Mouse (Mus musculus) gastrocnemius, postnatal 25 days (tissue): ENCODE data around the gene Gm7694. TPM values are rescaled to one million over a fixed set of nuclear protein-coding genes. Genes with fewer than 3 reads are reported as not detected.

ENCODE experiments used
- DNase-seq: peaks from one replicate; pipeline ENCODE4 v3.0.0; 2022
- long read RNA-seq, 2 experiments: library from polyadenylated mRNA; stranded (forward); transcript quantifications; one replicate each; pipeline ENCODE4 v2.0.0; 2021
- total RNA-seq, 2 experiments: library from RNA; stranded (reverse); gene quantifications; 1 replicate in 1 of 2; 2 replicates in 1 of 2; pipeline ENCODE4 v1.2.3; 2021

The Gm7694 gene
- 1 to 10 TPM in 1 of 2 experiments, under 1 TPM in 1; 0.43 to 1.0 TPM for total RNA-seq
- long read RNA-seq, experiment 1, result 0 reads
- long read RNA-seq, experiment 2, result 0 reads

DNA sequence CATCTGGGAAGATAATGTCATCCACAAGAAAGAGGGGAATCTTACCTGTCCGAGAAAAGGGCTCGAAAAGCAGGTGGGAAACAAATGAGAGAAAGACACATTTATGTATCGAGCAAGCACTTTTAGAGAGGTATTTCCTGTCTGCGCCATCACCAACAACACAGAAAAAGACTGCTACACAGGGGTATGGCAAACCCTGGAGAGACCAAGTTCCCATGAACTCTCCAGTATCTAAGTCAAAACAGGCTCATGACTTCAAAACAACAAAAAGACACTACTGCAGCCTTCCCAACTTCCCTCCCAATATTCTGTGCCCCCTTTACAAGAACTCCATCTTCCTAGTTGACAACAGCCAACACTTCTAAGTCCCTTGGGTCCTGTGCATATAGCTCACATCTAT is at the start of gene Gm7694:
TSS of gene Gm7694 (minus strand) at position 101 of the 400 bp plus-strand sequence.
- DNase-seq, result no peak

DNA sequence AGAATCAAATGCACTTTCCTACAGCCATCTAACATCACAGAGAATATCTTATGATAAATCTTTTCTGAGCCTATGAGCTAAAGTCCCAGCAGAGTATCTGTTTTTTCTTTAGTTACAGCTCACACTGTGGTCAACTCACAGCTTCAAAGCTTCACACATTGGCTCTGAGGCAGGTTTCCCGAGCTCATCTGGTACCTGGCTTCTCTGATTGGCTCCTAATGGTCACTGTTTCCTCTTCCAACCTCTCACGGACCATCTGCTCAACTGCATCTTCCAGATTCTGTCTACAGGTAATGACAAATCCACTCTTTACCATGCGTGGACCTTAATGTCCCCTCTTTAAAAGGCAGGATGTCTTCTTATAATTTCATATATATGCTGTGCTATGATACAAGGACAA is 47.2 kb upstream of the Gm7694 start:
- no peak for DNase-seq

DNA sequence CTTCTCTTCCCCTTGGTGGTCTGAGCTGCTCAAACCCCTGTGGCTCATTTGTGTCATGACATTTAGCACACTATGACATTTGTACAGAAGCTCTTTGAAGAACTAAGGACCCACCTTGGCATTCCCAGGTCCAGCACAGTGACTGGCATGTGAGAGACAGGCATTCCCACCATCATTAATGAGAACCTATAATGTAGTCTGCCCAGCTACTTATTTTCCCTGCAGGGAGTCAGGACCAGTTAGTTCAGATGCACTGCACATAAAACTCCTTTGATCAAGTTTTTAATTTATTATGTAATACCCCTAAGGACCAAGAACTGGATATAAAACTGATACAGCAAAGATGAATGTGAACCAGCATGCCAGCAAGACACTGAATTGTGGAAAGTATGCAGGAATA is 44.9 kb upstream of the Gm7694 start:
- DNase-seq, result no peak

DNA sequence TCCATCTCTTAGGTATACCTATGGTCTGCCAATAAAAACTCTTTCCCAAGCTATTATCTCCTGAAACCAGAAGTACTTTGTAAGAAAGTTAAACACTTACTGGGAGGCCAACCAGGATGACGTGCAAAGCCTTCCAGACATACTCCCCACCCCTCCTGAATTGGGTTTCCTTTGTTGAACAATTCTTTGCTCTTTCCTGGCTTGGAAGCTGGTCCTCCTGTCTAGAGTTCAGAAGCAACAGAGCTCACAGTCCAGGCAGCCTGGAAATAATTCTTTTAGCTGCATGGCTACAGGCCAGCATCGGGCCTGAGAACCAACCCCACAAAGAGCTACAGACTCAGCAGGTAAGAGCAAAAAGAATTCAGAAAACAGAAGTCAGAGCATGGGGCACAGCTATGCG is 40.1 kb upstream of the Gm7694 start:
- no peak for DNase-seq

DNA sequence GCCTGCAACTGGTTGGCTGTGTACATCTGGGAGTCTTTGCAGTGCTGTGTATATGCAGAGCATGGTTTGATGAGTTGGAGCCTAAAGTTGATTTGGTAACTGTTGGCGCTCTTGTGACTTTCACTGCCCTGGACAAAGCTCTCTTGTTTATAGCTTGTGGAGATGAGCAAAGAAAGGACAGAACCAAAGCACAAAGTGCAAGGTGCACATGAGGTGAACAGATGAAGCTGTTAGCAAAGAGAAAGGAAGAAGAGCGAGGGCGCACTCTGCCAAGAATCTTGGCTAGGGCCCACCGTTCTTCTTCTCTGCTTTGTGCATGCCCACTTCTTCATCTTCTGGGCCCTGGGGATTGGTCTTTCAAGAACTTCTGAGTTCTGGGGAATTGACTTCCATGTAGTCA is 37.8 kb upstream of the Gm7694 start:
- DNase-seq, result no peak

DNA sequence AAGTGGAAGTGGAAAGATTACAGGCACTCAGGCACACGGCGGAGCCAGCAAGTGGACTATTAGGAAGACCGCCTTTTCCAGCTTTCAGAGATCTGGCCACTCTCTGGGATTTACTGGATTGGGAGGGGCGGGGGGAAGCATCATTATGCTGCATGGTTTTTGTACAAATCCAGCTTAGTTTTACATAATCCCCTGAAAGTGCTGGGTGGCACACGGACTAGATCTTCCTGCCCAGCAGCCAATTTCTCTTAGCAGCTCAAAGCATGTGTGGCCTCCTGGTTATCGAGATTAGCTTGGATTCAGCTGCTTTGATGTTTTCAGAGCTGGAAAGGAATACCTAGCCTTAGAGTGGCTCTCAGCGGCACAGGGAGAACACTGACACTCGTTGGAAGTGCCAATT is 36.9 kb upstream of the Gm7694 start:
- no peak for DNase-seq

DNA sequence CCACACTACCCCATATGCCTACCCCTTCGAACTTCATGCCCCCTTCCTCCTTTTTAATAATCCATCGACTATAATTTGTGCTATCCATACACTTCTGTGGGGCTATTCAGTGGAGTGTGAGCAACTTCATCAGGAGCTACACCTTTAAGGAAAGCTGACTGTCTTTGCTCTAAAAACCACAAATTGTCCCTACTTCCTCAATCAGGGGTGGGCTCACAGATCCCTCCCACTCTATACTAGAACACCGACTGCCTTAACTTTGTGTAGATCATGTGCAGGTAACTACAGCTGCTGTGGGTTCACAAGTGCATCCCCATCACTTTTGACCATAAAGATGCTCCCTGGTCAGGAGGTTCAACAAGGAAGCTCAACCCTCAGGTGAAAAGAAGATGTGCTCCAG is 33.8 kb upstream of the Gm7694 start:
- DNase-seq, result no peak

DNA sequence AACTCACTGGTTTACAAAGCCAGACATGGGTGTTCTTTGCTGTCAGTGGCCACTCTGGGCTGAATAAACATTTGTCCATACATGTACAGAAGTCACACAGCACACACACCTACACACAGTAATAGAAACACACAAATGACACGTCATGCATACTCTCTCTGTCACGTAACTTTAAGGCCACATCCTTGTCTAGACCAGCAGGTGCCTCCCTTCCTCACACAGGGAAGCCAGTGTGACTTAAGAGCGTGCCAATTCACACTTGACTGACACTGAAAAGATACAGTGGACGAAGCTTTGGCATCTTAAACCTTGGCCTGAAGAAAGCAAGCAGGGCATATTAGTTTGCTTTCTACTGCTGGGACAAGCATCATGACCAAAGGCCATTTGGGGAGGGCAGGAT is 26.6 kb upstream of the Gm7694 start:
- DNase-seq, result no peak

DNA sequence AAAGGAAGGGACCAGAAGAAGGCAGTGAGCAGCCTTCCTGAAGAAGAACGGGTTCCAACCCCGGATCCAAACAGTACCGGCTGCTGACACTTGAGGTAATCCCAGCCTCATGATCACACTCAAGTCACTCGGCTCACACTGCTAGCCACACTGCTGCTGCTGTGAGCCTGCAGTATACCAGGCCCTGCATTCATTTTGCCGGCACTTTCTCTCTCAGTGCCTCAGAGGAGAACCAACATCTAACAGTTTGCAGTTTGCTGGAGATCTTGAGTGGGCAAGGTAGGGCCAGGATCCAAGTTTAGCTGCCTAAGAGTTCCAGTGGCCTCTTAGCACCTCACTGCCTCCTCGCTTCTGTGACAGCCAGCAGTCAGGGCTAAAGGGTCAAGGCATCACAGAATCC is 25.8 kb upstream of the Gm7694 start:
- no peak for DNase-seq

DNA sequence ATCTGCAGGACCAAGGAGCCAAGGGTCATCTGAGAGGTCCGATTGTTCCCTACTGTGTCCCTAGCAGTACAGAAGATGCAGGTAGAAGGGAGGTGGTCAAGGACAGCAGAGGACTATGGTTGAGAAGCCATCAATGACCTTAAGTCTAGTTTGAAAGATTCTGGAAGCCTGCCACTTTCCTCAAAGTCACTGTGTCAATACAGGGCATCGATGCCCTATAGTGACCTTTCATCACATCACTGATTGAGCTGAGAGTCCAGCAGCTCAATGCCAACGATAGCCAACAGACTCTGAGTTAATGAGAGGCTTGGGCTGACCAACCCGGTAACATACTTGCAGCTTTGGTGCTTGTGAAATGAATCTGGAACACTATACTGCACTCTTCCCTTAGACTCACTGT is 19.1 kb upstream of the Gm7694 start:
- DNase-seq, result no peak

DNA sequence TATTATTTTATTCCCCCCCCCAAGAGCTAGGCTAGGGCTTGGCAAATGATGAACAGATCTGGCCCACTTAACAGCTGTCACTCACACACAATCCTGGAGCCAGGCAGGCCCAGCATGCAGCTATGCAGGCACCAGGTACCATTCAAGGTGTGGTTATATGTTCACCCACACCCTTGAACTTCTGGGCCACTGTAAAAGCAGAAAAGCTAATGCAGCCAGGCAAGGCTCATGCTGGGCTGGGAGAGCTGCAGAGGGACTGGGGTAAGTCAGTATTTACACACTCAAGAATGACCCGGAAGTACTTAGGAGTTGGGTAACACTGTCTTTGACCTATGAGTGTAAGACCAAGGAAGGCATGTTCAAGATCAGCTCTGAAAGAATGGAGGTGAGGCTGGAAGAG is 18.2 kb upstream of the Gm7694 start:
- DNase-seq, result no peak

DNA sequence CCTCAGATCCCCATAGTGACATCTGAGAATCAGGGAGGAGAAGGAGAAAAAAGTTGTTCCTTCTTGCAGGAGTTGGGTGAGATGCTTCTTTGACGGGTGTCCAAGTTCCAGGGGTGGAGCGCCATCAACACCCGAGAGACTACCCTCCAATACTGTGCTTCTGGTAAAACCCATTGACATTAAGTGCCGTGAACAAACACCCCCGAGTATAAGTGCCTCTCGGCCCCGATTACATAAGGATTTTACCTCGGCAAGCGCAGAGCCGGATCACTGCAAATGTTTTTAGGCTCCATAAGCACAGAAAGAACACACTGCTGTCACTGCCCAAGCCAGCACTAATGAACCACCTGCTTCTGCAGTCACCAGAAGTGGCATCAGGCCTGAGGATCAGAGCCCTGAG is 16.9 kb upstream of the Gm7694 start:
- DNase-seq, result no peak

DNA sequence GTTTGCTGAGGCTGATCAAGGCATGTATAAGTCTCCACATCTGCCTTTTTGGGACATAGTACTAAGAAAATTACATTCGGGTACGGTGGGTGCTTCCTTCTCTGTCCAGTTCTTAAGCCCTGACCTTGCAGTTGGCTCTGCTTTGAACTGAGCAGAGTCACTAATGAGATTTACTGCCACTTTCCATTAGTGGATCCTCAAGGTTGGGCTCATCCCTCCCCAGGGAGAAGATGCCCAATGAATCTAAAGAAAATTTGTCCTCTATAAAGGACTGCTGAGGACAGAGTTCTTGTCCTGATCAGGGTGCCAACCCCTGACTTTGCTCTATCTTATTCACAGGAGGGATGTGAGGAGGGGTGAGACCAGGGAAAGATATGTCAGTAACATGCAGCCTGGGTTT is 15.9 kb upstream of the Gm7694 start:
- no peak for DNase-seq

DNA sequence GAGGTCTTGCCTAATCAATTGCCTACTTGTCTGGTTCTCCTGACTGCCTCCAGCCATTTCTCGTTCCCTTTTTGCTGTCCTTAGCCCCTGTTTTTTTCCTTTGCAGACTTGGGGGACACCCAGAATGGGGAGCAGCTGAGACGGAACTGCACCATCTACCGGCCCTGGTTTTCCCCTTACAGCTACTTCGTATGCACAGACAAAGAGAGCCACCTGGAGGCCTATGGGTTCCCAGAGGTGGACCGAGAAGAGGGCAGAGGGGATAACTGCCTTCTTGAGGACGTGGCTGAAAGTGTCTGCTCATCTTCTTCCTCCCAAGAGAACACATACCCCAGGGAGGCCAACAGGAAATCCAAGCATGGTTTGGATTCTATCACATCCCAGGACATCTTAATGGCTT is 5.3 kb upstream of the Gm7694 start:
- DNase-seq, result no peak

DNA sequence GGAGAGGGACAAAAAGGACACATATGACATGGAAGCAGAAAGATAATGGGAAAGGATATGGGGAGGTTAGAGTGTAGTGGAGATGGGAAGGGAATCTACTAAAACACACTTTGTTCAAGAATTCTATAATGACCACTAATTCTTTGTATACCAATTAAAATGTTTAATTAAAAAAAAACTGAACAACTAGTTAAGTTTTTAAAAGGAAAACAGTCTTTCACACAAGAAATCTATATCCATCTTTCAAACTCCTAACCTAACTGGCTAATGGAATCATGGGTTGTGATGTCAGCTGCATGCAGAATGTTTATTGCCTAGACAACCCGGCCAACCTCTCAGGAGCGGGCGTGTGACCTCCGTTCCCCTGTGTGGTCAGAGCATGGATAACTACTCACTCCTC is 2.4 kb upstream of the Gm7694 start, which contains the start of gene Spata46:
TSS of gene Spata46 (plus strand) at position 301 of the 400 bp plus-strand sequence.
- DNase-seq, result no peak

DNA sequence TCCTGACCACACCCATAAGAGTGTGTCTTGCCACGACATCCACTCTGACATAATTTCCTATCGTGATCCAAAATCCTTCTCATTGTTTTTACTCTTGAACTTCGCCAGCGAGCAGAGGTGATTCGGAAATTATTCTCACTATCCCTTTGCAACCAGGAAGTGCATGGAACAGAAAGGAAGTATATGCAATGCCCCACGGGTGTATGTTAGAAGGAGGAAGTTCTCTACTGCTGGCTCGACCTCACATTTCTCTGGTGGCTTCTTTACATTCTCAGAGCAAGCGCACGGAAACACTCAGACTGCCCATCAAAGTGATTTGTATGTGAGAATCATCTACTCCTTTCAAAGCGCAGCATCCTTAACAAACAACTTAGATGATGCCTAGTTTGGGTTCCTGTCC is 1.1 kb downstream of the Gm7694 start:
- no peak for DNase-seq

DNA sequence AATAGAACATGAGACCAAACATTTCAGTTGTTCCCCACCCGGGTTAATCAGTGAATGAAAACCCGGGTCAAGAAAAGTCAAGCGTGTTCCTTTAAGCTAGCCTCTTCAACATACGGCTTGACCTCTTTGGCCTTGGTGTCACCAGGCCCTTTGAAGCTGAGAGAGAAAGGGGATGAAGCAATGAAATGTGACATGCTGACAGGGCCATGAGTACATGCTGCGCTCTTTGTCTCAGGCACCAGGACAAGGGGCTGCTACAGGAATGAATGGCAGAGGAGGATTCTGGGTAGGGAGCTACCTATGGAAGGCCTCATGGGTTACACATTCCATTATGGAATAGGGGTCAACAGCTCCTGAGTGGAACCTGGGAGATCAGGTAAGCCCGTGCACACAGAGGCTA is 3.0 kb downstream of the Gm7694 start:
- DNase-seq, result no peak

DNA sequence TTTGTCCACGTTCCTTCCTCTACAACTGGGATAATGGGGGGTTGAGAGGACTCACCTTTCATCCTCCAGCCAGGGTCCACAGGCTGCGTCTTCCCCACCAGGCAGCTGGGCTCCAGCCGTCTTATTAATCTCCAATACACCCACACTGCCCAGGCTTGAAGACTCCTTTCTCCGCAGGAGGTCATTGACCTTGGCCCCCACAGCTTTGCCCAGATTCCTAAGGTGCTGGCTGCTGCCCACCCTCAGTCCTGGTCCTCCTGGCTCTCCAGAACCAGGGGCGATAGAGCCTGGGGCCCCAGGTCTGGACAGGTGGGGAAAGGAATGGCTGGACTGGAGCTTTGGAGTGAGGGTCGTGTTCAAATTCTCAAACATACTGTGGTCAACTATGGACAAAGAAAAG is 3.7 kb downstream of the Gm7694 start:
- DNase-seq, result no peak

DNA sequence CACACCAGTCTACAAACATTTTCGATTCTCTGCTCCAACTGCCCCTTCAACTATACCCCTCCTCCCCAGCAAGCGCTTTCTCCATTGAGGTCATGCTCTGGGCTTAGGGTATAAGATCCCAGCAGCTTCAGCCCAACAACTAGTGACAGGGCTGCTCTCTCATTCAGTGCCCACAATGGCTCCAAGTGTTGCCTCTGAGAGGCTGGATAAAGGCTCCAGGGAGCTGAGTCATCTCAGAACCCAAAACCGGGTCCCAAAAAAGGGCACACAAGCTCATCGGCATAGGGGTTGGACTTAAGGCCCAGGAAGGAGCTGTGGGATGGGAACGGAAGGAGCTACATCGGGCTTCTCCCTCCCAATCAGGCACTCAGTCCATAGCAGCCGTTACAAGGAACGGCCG is 4.4 kb downstream of the Gm7694 start:
- no peak for DNase-seq

DNA sequence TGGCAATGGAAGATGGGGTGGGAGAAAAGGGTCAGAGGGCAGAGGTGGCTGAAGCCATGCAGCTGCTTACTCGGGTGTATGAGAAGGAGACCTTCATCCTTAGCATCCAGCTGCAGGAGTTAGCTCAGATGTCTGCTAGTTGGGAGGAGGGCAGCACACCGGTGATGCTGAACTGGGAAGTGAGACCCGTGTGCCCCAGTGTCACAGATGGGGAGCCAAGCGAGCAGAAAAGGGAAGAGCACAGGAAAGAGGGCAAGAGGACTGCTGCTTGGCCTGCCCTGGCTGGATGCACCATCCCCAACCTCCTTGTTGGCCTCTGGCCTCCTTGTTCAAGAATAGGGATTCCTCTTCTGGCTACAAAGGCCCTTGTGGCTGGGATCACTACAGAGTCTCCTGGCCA is 6.6 kb downstream of the Gm7694 start:
- no peak for DNase-seq

DNA sequence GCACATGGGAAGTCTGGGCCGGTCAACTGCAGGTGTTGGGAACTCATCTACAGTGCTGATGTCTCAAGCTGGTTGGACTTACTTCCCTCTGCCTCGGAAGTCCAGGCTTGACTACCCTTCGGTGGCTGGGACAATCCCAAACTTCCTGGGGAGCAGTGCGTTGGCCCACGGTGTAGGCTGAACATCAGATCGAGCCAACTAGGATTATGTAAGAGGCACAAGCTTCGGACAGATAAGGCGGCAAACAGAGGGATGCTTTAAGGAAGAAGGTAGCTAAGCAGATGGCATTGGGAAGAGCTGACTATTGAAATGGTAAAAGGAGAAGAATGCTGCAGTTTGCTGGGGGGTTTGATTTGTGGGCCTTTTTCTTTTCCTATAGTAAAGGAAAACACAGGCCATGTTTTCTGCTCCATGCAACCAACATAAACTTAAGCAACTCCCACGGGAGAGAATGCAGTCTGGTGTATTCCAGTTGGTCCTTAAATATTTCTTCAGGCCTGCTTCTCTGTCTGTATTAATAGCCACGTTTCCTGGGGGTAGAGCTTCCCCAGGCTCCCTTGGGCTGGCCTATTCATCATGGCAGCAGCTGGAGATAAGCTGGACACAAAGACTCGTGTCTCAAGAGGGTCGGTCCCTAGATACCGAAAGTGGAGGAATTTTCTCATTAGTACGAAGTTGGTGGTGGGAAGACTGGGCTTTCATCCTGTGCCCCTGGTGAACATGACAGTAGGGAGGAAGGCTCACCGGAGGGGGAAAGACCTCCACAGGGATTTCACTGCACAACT is 11.2 kb downstream of the Gm7694 start:
- no peak for DNase-seq

DNA sequence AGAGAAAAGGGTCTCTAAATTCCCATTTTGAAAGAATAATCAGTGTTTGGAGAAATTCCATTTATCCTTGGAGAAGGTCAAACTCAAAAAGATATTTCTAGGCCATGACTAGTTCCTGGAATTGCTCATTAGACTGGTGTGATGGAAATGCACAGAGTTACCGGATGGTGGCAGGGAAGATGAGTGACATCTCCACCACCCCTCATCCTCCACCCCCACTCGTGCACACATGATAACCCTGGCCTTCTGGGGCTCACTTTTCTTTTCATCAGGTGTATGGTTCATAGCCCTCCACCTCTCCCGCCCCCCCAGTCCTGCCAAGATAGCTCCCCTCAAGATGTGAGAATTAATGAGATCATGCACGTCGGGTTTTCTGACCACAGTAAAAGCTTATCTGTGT is 12.9 kb downstream of the Gm7694 start:
- no peak for DNase-seq

DNA sequence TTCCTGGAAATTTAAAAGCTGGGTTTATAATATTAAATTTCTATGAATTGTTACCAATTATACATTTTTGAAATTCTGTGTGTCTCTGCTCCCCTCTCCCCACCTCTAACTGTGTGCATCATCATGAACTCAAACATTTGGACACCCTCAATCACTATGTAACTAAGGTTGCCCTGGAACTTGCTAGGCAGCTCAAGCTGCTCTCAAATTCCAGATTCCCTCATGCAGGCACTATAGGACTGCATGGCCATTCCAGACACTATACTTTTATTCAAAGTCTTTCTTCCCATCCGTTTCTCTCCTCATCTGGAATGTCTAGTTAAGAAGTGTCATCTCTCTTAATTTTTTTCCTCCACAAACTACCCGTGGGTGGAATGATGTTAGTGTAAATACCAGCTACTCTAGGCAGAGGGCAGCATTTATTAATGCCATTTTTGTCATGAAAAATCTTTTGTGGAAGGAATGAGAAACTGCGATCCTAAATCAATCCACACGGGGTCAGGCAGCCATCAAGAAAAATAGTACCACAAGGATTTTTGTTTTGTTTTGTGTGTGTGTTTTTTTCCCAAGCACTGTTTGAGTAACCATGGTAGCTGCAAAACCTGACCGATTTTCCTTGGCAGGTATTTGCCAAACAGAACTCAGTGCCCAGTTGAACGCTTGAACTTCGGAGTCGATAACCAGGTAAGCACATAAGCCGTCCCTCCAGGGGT is 13.7 kb downstream of the Gm7694 start:
- no peak for DNase-seq
